In the genomic region with DNA sequence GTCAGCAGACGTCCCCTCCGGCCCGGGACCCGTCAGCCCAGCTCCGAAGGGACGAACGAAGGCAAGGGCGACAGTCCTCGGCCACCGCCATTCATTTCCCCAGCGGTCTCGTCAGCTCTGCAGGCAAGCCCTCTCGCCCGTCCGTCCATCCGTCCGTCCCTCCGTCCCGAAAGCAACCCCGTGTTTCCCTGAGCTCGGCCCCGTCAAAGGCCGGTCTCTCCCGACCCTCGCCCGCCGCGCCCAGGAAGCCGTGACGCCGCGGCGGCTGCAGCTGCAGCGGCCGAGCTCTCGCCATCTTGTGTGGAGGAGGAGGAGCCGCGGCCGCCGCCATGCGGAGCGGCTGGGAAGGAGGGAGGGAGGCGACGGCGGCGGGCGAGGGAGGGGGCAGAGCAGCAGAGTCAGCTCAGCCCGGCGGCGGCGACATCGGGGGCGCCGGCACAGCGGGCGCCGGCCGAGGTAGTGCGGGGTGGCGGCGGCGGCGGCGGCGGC, we compare ENCODE assay signal across 7 mouse cellular contexts. TPM values are rescaled to one million over a fixed set of nuclear protein-coding genes. Genes with fewer than 3 reads are reported as not detected.
A peak's percentile ranks its signal among the peaks of the same experiment; 100 is the strongest.
DNase-seq lines count a peak whose midpoint lies in the region; ATAC-seq and TF ChIP-seq lines count a peak whose summit lies in the region.

No protein-coding gene starts in this region.

- peak; percentile 70 for ATAC-seq in granulocyte monocyte progenitor cell, adult 5-6 weeks (replicated peaks; ENCODE audit: poor library complexity, severe bottlenecking)
- peak; percentile 71 for ATAC-seq in midbrain, embryonic 12.5 days (ENCODE audit: low FRiP score, low read depth)

- WGBS in limb, embryonic 10.5 days, result 0% methylated on average over 64 of the region's 65 CpGs
- 0% methylated on average over 36 of the region's 65 CpGs for WGBS in midbrain, embryonic 12.5 days
- WGBS in small intestine, adult 2 months, result under 1% methylated on average over 51 of the region's 65 CpGs

- DNase-seq in adrenal gland, postnatal 14 days, result peak; percentile 93
- DNase-seq in embryo, embryonic 9.5 days (ENCODE audit: extremely low spot score), result peak; percentile 83
- peak; percentile 76 for DNase-seq in kidney, adult 11 months
- DNase-seq in limb, embryonic 10.5 days (ENCODE audit: low spot score), result peak; percentile 89

- peak overlapping the region; percentile 71 for H3K4me2 ChIP-seq in midbrain, embryonic 12.5 days (replicated peaks)

- peaks cover 25% of the 10 kb centered on the region for H3K36me3 ChIP-seq in limb, embryonic 10.5 days
- peaks cover 21% of the 10 kb centered on the region for H3K36me3 ChIP-seq in midbrain, embryonic 12.5 days
- peaks cover 18% of the 10 kb centered on the region for H3K36me3 ChIP-seq in small intestine, adult 2 months (ENCODE audit: control insufficient read depth, insufficient read depth, low read length)

- no peak for TF ChIP-seq CTCF in small intestine, adult 2 months (IDR thresholded peaks at IDR 0.05; ENCODE audit: extremely low read depth, insufficient read length, insufficient replicate concordance, low read depth, low read length)

- peak; percentile 75 for TF ChIP-seq POLR2A in small intestine, adult 2 months (IDR thresholded peaks at IDR 0.05; ENCODE audit: low read depth, low read length)

- peaks cover 28% of the 10 kb centered on the region for H3K4me1 ChIP-seq in limb, embryonic 10.5 days
- H3K4me1 ChIP-seq in midbrain, embryonic 12.5 days, result peaks cover 41% of the 10 kb centered on the region
- H3K4me1 ChIP-seq in small intestine, adult 2 months (ENCODE audit: control insufficient read depth, insufficient read depth, insufficient read length, low read length), result peaks cover 2% of the 10 kb centered on the region; the same call in 1 of the 2 replicates

- H3K9me3 ChIP-seq in limb, embryonic 10.5 days (replicated peaks), result no peaks in the 10 kb centered on the region
- H3K9me3 ChIP-seq in midbrain, embryonic 12.5 days, result no peaks in the 10 kb centered on the region

- H3K4me3 ChIP-seq in limb, embryonic 10.5 days, result peak overlapping the region; percentile 93
- H3K4me3 ChIP-seq in midbrain, embryonic 12.5 days, result peak overlapping the region; percentile 98
- H3K4me3 ChIP-seq in small intestine, adult 2 months (ENCODE audit: low read depth, low read length), result peak overlapping the region; percentile 74

- H3K27me3 ChIP-seq in limb, embryonic 10.5 days (ENCODE audit: low read depth, poor library complexity, severe bottlenecking), result no peaks in the 10 kb centered on the region
- no peaks in the 10 kb centered on the region for H3K27me3 ChIP-seq in midbrain, embryonic 12.5 days
- H3K27me3 ChIP-seq in small intestine, adult 2 months (ENCODE audit: control insufficient read depth, insufficient read depth, low read length), result no peaks in the 10 kb centered on the region

- peak overlapping the region; percentile 100 for H3K27ac ChIP-seq in limb, embryonic 10.5 days
- H3K27ac ChIP-seq in midbrain, embryonic 12.5 days (replicated peaks), result peak overlapping the region; percentile 100
- peak overlapping the region; percentile 74 for H3K27ac ChIP-seq in small intestine, adult 2 months (ENCODE audit: insufficient read depth, low read depth, low read length)

- H3K9ac ChIP-seq in midbrain, embryonic 12.5 days (replicated peaks), result peak overlapping the region; percentile 100

RNA-seq across cellular contexts. Expression of a gene that starts 0.4 kb away (rescaled TPM):
- total RNA-seq in adrenal gland, postnatal 14 days (2021), result 122 TPM in 2 replicates
- 72.4 and 75.7 TPM in 2 replicates for total RNA-seq in granulocyte monocyte progenitor cell, adult 5-6 weeks (2014; fragmentation: Nextera tagmentation)
- total RNA-seq in granulocyte monocyte progenitor cell, adult 5-6 weeks (2017), result 79.6 and 80.6 TPM in 2 replicates
- 17.2 and 23.3 TPM in 2 replicates for polyA plus RNA-seq in limb, embryonic 10.5 days (2016; fragmentation: Nextera tagmentation; extraction: Ambion mirVana)
- polyA plus RNA-seq in midbrain, embryonic 12.5 days (2016; fragmentation: Nextera tagmentation; extraction: Ambion mirVana), result 23.8 and 25.2 TPM in 2 replicates
- 5.1 and 9.6 TPM in 2 replicates for polyA plus RNA-seq in small intestine, adult 2 months (2012; rRNA removed)

RNA-seq across cellular contexts. Expression of a gene that starts 42.7 kb away (rescaled TPM):
- 0.56 and 4.4 TPM in 2 replicates for total RNA-seq in adrenal gland, postnatal 14 days (2021)
- total RNA-seq in granulocyte monocyte progenitor cell, adult 5-6 weeks (2014; fragmentation: Nextera tagmentation), result not detected in 2 replicates
- not detected in 2 replicates for total RNA-seq in granulocyte monocyte progenitor cell, adult 5-6 weeks (2017)
- polyA plus RNA-seq in limb, embryonic 10.5 days (2016; fragmentation: Nextera tagmentation; extraction: Ambion mirVana), result not detected in 2 replicates
- not detected in 2 replicates for polyA plus RNA-seq in midbrain, embryonic 12.5 days (2016; fragmentation: Nextera tagmentation; extraction: Ambion mirVana)
- 2.0 and 5.7 TPM in 2 replicates for polyA plus RNA-seq in small intestine, adult 2 months (2012; rRNA removed)

Comparison
In these comparisons a context has a peak if more than half of its experiments do, and no peak if none do; other contexts are left out.
1. Peak in every context shown above with its lines: DNase-seq, ATAC-seq, H3K4me3 ChIP-seq and H3K27ac ChIP-seq.